ENCODE assay signal across 8 mouse cellular contexts in the genomic region with DNA sequence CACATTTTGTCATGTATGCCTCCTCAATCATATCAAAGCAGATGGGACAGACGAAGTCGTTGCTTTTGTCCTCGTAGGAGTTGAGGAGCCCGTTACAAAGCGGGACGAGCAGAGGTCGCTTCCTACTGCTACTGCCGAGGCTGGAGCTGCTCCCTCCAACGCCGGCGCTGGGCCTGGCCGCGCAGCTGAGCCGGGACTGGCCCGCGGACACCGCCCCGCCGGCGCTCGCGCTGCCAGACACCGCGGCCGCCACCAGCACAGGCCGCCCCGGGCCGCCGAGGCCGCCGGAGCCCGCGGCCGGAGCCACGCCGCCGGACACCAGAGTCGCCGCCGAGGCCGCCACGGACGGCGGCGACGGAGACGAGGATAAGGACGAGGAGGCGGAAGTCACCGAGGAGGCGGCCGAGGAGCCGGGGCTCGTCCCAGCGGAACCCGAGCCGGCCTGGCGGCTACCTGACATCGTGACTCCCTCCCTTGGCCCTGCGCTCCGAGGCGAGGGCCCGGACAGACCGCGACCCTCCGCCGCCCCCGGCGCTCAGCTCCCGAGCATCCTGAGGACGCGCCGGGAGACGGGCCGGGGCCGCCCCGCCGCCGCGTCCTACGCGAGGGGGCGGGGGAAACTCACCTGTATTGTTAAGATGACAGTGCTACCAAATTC. TPM values are rescaled to one million over a fixed set of nuclear protein-coding genes. Genes with fewer than 3 reads are reported as not detected.
DNase-seq lines count a peak whose midpoint lies in the region; ATAC-seq and TF ChIP-seq lines count a peak whose summit lies in the region.
"Not testable (repeated sequence)": the region's sequence is repeated elsewhere in the genome, so short reads cannot be mapped to it uniquely, and the experiment has no call there.
"Had no signal": no experiment of that assay in that cellular context is flagged by ENCODE, and none has a peak within 500 bp of the region (broad histone marks: within the 10 kb centered on the region; RNA-seq: fewer than 3 reads in every experiment).

No protein-coding gene starts in this region.

- H3K9ac ChIP-seq in forebrain, embryonic 13.5 days; heart, embryonic 15.5 days; intestine, embryonic 14.5 days (ENCODE audit: low read length); limb, embryonic 14.5 days (ENCODE audit: low read depth, low read length, severe bottlenecking); neural tube, embryonic 12.5 days: not testable (repeated sequence)

- not testable (repeated sequence) for H3K9me3 ChIP-seq in forebrain, embryonic 13.5 days (replicated peaks); heart, embryonic 15.5 days (replicated peaks); intestine, embryonic 14.5 days (ENCODE audit: control insufficient read depth, low read length); limb, embryonic 14.5 days (ENCODE audit: control insufficient read depth, low read length); neural tube, embryonic 12.5 days

- H3K27me3 ChIP-seq in forebrain, embryonic 13.5 days = peaks cover 14% of the 10 kb centered on the region; the same call in 1 of the 2 replicates
- peaks cover 12% of the 10 kb centered on the region; the same call in 1 of the 2 replicates for H3K27me3 ChIP-seq in heart, embryonic 15.5 days
- not testable (repeated sequence) for H3K27me3 ChIP-seq in intestine, embryonic 14.5 days (replicated peaks; ENCODE audit: control insufficient read depth, insufficient read depth, low read length); limb, embryonic 14.5 days (ENCODE audit: control insufficient read depth, insufficient read depth, low read length); neural tube, embryonic 12.5 days (replicated peaks)

- TF ChIP-seq POLR2A in limb, embryonic 14.5 days (IDR thresholded peaks at IDR 0.05; ENCODE audit: borderline replicate concordance, extremely low read depth, insufficient read depth, insufficient read length) = not testable (repeated sequence)

- H3K4me3 ChIP-seq in forebrain, embryonic 13.5 days = peak overlapping the region; percentile 34
- H3K4me3 ChIP-seq in heart, embryonic 15.5 days = peak overlapping the region; percentile 34
- peak overlapping the region; percentile 22; the same call in 1 of the 2 replicates for H3K4me3 ChIP-seq in intestine, embryonic 14.5 days (ENCODE audit: low read depth, low read length)
- H3K4me3 ChIP-seq in limb, embryonic 14.5 days (replicated peaks; ENCODE audit: low read length) = peak overlapping the region; percentile 30
- peak overlapping the region; percentile 16; the same call in 1 of the 2 replicates for H3K4me3 ChIP-seq in neural tube, embryonic 12.5 days

- ATAC-seq in common myeloid progenitor, adult 5-6 weeks (replicated peaks; ENCODE audit: low read depth, poor library complexity, severe bottlenecking) = peak; percentile 63
- ATAC-seq in forebrain, embryonic 13.5 days = peak; percentile 93
- ATAC-seq in heart, embryonic 15.5 days (replicated peaks; ENCODE audit: insufficient number of reproducible peaks, insufficient read depth, low FRiP score, low read depth) = peak; percentile 78
- peak; percentile 78 for ATAC-seq in intestine, embryonic 14.5 days (replicated peaks; ENCODE audit: low FRiP score, low TSS enrichment, low read depth)
- ATAC-seq in limb, embryonic 14.5 days (ENCODE audit: low FRiP score, low read depth) = peak; percentile 77
- ATAC-seq in megakaryocyte, adult 5-6 weeks (ENCODE audit: poor library complexity, severe bottlenecking) = peak; percentile 99
- peak; percentile 94 for ATAC-seq in neural tube, embryonic 12.5 days (ENCODE audit: low FRiP score, low read depth)

- DNase-seq in intestine, embryonic 14.5 days (ENCODE audit: low spot score); limb, embryonic 14.5 days (ENCODE audit: low spot score): not testable (repeated sequence)

- not testable (repeated sequence) for H3K4me1 ChIP-seq in forebrain, embryonic 13.5 days; heart, embryonic 15.5 days (replicated peaks); intestine, embryonic 14.5 days (replicated peaks; ENCODE audit: control insufficient read depth, insufficient read depth, low read length); limb, embryonic 14.5 days (ENCODE audit: control insufficient read depth, insufficient read depth, low read length); neural tube, embryonic 12.5 days

- WGBS in forebrain, embryonic 13.5 days = 17% methylated on average over 32 of the region's 83 CpGs
- 35% methylated on average over 38 of the region's 83 CpGs for WGBS in heart, embryonic 15.5 days
- whole genome bisulfite sequencing in intestine, embryonic 14.5 days = 19% methylated on average over 27 of the region's 83 CpGs
- 20% methylated on average over 21 of the region's 83 CpGs for WGBS in limb, embryonic 14.5 days
- WGBS in neural tube, embryonic 12.5 days = 38% methylated on average over 47 of the region's 83 CpGs

- not testable (repeated sequence) for H3K36me3 ChIP-seq in forebrain, embryonic 13.5 days (ENCODE audit: poor library complexity, severe bottlenecking); heart, embryonic 15.5 days; intestine, embryonic 14.5 days (ENCODE audit: control insufficient read depth, insufficient read depth, low read length); limb, embryonic 14.5 days (ENCODE audit: control insufficient read depth, insufficient read depth, low read length); neural tube, embryonic 12.5 days

- peak overlapping the region; percentile 43 for H3K4me2 ChIP-seq in forebrain, embryonic 13.5 days
- peak overlapping the region; percentile 56 for H3K4me2 ChIP-seq in heart, embryonic 15.5 days
- H3K4me2 ChIP-seq in intestine, embryonic 14.5 days (ENCODE audit: low read length) = peak overlapping the region; percentile 38
- H3K4me2 ChIP-seq in limb, embryonic 14.5 days (replicated peaks; ENCODE audit: low read depth, low read length, severe bottlenecking) = peak overlapping the region; percentile 28; the same call in 1 of the 2 replicates
- H3K4me2 ChIP-seq in neural tube, embryonic 12.5 days (replicated peaks) = peak overlapping the region; percentile 47

- not testable (repeated sequence) for H3K27ac ChIP-seq in forebrain, embryonic 13.5 days; heart, embryonic 15.5 days; intestine, embryonic 14.5 days (ENCODE audit: low read depth); limb, embryonic 14.5 days (replicated peaks; ENCODE audit: low read depth, low read length); neural tube, embryonic 12.5 days

RNA-seq across cellular contexts. Expression of a gene that starts 21.4 kb away (rescaled TPM):
- not detected in 2 replicates for total RNA-seq in common myeloid progenitor, adult 5-6 weeks (2017)
- polyA plus RNA-seq in forebrain, embryonic 13.5 days (2015; fragmentation: Nextera tagmentation; extraction: Ambion mirVana) = 31.8 and 36.1 TPM in 2 replicates
- polyA plus RNA-seq in heart, embryonic 15.5 days (2015; fragmentation: Nextera tagmentation; extraction: Ambion mirVana) = 0.63 and 1.0 TPM in 2 replicates
- polyA plus RNA-seq in intestine, embryonic 14.5 days (2014; fragmentation: Nextera tagmentation; extraction: Ambion mirVana) = 3.0 and 4.5 TPM in 2 replicates
- polyA plus RNA-seq in limb, embryonic 14.5 days (2012; rRNA removed) = 0.79 and 0.98 TPM in 2 replicates
- polyA plus RNA-seq in limb, embryonic 14.5 days (2014; fragmentation: Nextera tagmentation; extraction: Ambion mirVana) = 1.2 and 1.5 TPM in 2 replicates
- 0.07 and 0.42 TPM in 2 replicates for total RNA-seq in megakaryocyte, adult 5-6 weeks (2015)
- total RNA-seq in megakaryocyte, adult 5-6 weeks (2017) = 0.33 and 0.94 TPM in 2 replicates
- 45.8 and 52.3 TPM in 2 replicates for polyA plus RNA-seq in neural tube, embryonic 12.5 days (2016; fragmentation: Nextera tagmentation; extraction: Ambion mirVana)
- total RNA-seq: gastrocnemius, adult 18-20 months had no signal
